Mouse (Mus musculus): ENCODE measurements around the gene Sc5d. TPM values are rescaled to one million over a fixed set of nuclear protein-coding genes. Genes with fewer than 3 reads are reported as not detected.

Gene Sc5d
- total RNA-seq, 2 experiments from 2014 or later = 21.0 to 22.9 TPM

DNA sequence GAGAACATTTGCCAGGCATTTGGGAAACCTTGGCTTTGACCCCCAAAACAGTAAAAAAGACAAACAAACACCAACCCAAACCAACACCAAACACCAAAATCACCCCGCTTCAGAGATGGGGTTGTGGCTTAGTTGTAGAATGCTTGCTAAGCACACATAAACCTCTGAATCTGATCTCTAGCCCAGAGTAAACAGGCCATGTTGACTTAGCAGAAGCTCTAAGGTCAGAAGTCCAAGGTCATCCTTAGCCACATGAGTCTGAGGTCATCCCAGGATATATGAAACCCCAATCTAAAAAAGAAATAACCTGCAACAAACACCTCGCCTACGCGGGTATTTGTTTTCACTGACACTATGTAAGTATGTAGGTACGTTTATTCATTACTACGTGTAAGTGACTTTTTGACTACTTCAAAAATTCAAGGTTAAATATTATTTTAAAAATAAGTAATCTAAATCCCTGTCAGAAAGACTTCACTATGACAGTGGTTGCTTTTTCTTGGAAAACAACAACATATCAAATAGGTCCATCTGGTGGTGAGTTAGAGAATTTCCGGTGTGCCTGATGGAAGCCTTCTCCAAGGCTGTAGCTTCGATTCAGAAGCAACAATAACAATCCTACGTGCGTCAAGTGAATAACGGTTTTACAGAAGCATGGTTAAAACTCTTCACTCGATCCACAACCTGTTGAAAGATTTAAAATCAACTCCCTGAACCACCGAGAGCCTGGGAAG is 11.1 kb upstream of the Sc5d start:
- no peak for DNase-seq
- Histone ChIP-seq H3K27ac (no peak overlapping the region), H3K4me3 (no peak overlapping the region)
- TF ChIP-seq CTCF (IDR thresholded peaks at IDR 0.05) = peak; percentile 61
- intact Hi-C loops (cut with DNase I) = no loop called here

DNA sequence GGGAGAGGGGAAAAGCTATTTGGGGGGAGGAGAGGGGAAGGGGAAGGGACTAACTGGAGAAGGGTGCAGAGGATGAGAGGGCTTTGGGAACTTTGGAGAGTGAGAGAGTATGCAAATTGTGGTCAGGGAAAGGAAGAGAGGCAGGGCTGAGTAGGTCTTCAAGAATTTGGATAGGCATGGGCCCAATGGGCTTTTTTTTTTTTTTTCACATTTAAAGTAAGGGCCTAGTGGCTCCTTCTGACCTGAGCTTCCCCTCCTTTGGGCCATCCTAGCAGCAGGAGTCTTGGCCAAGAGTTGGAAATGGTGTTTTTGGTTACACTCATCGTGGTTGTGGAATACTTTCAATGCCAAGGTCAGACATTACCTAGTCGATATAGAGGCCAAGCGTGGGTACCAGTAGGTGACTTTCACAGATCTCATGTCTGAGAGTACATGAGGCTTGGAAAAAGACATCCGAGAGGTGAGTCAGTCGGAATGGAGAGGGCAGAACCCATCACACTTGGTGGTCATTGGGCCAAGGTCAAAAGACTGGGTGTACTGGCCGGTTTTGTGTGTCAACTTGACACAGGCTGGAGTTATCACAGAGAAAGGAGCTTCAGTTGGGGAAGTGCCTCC is 9.7 kb upstream of the Sc5d start:
- Histone ChIP-seq H3K4me3 (no peak overlapping the region), H3K27ac (no peak overlapping the region)
- intact Hi-C loops (cut with DNase I) = no loop called here
- DNase-seq = no peak
- no peak for TF ChIP-seq CTCF (IDR thresholded peaks at IDR 0.05)

DNA sequence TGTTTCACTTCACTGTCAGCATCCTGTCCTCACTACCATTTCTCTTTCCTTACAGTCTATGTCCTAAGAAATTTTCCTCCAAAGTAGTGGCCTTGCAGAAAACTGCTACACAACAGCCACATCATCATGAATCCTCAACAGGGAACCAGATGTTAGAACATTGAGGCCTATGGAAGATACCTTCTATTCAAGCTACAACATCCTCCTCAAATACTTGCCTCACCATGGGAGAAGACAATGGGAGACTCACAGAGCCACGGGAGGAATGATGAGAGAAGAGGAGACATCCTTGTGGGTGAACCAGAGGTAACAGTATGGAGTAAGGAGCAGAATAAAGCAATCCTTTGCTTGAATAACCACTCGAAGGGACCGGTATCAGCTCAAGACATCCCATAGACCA is 9.1 kb upstream of the Sc5d start:
- H3K27ac ChIP-seq = peak overlapping the region; percentile 16; the same call in 1 of the 2 replicates
- no peak for DNase-seq
- intact Hi-C loops (cut with DNase I) = no loop called here
- no peak for TF ChIP-seq CTCF (IDR thresholded peaks at IDR 0.05)
- H3K4me3 ChIP-seq = no peak overlapping the region

DNA sequence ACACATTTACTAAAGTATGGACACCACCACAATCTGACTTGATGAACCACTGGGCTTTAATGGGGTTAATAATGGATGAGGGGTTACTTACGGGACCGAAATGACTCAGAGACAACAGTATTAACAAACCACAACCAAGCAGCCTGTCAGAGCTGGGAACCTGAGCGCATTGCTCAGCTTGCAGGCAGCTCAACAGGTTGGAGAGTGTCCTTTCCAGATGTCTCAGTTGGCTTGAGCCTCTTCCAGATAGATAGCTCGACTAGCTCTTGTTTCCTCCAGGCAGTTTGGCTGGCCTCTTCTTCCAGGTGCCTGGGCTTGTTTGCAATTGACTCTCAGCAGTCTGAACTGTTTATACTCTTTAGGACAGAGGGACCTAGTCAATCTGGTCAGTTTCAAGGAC is 8.6 kb upstream of the Sc5d start:
- intact Hi-C loops (cut with DNase I) = no loop called here
- TF ChIP-seq CTCF (IDR thresholded peaks at IDR 0.05) = no peak
- peak overlapping the region; percentile 16; the same call in 1 of the 2 replicates for H3K27ac ChIP-seq
- H3K4me3 ChIP-seq = no peak overlapping the region
- peak; percentile 37 for DNase-seq

DNA sequence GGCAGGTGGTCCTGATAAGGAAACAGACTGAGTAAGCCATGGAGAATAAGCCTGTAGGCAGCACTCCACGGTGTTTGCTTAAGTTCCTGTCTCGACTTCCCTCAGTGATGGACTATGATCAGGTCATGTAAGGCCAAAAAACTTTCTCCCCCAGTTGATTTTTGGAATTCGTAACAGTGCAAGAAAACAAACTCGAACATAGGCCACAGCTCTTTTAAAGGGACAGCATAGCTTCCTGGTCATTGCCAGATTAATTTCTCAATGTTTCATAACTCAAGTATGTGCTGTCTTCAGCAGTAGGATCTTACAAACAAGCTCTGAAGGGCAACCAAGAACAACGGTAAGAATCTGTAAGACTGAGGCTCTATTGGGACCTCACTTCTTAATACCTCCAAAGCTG is 7.4 kb upstream of the Sc5d start:
- DNase-seq = no peak
- intact Hi-C loops (cut with DNase I) = no loop called here
- no peak for TF ChIP-seq CTCF (IDR thresholded peaks at IDR 0.05)
- peak overlapping the region; percentile 65; the same call in 1 of the 2 replicates for H3K27ac ChIP-seq
- no peak overlapping the region for H3K4me3 ChIP-seq

DNA sequence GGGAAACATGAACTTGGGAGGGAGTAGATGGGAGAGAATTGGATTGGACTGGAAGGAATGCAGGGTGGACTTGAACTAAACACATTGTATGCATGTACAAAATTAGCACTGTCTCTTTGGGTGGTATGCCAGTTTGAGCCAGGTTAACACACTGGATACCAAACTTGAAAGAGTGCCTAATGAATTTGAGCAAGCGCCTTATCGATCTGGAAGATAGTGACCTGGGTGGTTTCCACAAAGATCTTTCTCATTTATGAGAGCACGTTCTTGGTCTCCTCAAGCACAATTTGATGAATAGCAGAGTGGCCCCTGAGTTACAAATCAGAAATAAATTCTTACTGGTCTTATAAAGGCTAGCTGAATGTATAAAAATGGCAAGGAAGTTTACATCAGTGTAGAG is 6.6 kb upstream of the Sc5d start:
- H3K4me3 ChIP-seq = no peak overlapping the region
- TF ChIP-seq CTCF (IDR thresholded peaks at IDR 0.05) = no peak
- intact Hi-C loops (cut with DNase I) = no loop called here
- H3K27ac ChIP-seq = no peak overlapping the region
- no peak for DNase-seq

DNA sequence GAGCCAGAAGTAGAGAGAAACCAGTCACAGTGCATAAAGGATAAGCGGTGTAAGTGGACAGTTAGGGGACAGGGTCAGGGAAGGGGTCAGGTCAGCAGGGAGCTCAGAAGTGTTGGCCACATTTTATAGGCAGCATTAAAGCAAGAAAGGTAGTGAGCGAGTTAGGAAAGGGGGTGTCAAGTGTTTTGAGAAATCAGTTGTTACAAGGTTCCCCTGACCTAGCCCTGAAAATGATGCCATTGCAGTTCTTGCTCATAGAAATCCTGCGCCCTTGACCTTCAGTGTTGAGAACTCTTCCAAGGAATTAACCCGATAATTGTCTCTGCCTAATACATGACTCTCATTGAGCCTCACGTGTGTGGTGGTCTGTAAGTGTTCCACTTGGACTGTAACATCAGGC is 6.0 kb upstream of the Sc5d start:
- DNase-seq = no peak
- Histone ChIP-seq H3K4me3 (no peak overlapping the region), H3K27ac (no peak overlapping the region)
- intact Hi-C loops (cut with DNase I) = no loop called here
- no peak for TF ChIP-seq CTCF (IDR thresholded peaks at IDR 0.05)

DNA sequence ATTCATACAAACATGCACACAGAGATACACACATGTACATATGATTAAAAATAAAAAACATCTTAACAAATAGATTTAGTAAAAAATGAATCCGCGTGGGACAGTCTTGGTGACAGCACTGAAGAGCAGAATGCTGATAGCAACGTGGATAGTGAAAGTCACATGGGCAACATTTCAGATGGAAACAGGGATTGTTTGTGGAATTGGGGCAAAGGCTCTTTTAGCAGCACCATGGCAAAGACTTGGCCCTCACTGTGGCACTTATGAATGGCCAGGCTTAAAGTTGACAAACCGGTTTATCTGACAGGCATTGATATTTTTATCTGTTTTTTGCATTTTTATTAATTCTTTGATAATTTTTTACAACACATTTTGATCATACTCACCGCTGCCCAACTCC is 4.3 kb upstream of the Sc5d start:
- no peak overlapping the region for H3K27ac ChIP-seq
- no peak for DNase-seq
- no peak overlapping the region for H3K4me3 ChIP-seq
- intact Hi-C loops (cut with DNase I) = no loop called here
- no peak for TF ChIP-seq CTCF (IDR thresholded peaks at IDR 0.05)

DNA sequence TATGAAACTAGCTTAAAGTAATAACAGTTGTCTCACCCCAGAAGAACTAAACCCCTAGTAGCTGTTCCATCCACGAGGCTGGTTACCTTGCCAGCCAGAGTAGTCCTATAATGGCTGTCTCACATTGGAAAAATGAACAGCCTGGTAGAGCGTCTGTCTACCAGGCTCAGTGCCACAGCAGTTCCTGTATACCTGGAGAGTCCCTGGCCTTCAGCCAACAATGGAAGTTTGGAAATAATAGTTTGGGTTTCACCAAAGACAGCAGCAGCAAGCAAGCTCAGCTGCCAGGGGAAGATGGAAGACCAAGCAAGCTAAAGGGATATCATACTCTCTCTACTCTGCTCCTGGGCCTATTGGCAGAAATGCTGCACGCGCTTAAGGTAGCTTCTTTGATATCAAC is 1.3 kb upstream of the Sc5d start:
- intact Hi-C loops (cut with DNase I) = no loop called here
- H3K27ac ChIP-seq = no peak overlapping the region
- no peak overlapping the region for H3K4me3 ChIP-seq
- DNase-seq = no peak
- TF ChIP-seq CTCF (IDR thresholded peaks at IDR 0.05) = no peak

DNA sequence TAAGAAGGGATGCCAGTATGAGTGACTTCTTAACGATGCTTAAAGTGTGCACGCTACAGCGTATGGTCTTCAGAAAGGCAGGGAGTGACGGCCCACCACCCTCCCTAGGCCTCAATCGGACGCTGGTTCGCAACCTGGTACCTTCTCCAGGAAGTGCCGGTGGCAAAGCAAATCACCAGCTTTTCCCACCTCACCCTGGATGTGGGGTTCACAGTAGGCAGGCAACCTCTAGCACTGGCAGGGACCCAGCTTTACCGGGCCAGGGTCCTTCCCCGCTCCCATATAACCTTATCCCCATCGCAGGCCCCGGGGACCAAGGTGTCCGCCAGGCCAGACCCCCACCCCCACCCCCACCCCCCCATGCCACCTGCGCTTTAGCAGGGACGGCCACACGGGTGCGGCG is 346 bp downstream of the Sc5d start:
- peak overlapping the region; percentile 91 for H3K27ac ChIP-seq
- intact Hi-C loops (cut with DNase I) = no loop called here
- TF ChIP-seq CTCF (IDR thresholded peaks at IDR 0.05) = no peak
- DNase-seq = no peak
- peak overlapping the region; percentile 81 for H3K4me3 ChIP-seq

DNA sequence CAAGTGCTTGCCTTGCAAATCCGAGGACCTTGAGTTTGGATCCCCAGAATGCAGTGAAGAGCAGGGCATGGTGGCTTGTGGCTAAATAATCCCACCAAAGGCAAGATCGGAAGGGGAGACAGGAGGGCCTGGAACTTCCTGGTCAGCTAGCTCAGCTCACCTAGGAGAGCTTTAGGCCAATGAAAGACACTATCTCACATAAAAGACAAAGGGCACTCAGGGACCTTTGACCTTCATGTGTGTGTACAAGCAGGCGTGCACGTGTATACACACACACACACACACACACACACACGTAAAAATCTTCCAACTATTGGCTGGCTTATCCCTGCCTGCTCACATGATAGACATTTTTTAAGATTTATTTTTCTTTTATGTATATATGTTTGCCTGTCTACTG is 3.6 kb downstream of the Sc5d start:
- DNase-seq = no peak
- no peak overlapping the region for H3K27ac ChIP-seq
- H3K4me3 ChIP-seq = no peak overlapping the region
- intact Hi-C loops (cut with DNase I) = no loop called here
- TF ChIP-seq CTCF (IDR thresholded peaks at IDR 0.05) = no peak

DNA sequence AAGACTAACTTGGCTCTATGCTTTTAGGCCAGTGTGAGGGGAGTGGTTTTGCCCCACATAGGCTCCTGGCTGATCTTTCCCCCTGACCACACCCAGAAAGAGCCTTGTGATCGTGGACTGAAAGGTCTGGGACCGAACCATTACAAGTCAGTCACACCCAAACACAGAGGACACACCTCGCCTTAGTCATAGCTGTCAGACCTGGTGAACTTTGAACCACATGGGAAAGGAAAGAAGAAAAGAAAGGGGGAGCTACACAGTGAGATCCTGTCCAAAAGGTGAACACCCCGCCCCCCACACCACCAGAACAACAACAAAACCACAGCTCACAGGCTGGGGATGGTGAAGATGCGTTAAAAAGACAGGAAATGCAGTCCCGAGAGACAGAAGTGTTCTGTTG is 14.9 kb downstream of the Sc5d start:
- intact Hi-C loops (cut with DNase I) = no loop called here
- H3K27ac ChIP-seq = no peak overlapping the region
- no peak for DNase-seq
- H3K4me3 ChIP-seq = no peak overlapping the region
- no peak for TF ChIP-seq CTCF (IDR thresholded peaks at IDR 0.05)

DNA sequence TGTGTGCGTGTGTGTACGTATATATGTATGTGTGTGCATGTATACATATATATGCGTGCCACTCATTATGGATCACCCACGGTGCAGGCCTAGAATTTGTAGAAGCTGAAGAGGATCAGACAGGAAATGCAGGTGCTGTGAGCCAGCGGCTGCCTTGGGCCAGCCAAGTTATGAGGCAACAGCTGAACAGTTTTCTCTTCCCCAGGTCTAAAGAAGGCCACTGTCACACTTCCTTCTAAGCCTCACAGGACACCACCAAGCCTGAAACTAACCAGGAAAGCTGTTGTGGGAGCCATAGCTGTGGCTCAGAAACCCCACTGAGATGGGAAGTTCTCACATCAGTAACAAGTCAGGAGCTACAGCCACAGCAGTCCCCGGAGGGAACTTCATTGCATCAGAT is 17.4 kb downstream of the Sc5d start:
- intact Hi-C loops (cut with DNase I) = no loop called here
- DNase-seq = peak; percentile 25
- H3K4me3 ChIP-seq = no peak overlapping the region
- no peak for TF ChIP-seq CTCF (IDR thresholded peaks at IDR 0.05)
- no peak overlapping the region for H3K27ac ChIP-seq

DNA sequence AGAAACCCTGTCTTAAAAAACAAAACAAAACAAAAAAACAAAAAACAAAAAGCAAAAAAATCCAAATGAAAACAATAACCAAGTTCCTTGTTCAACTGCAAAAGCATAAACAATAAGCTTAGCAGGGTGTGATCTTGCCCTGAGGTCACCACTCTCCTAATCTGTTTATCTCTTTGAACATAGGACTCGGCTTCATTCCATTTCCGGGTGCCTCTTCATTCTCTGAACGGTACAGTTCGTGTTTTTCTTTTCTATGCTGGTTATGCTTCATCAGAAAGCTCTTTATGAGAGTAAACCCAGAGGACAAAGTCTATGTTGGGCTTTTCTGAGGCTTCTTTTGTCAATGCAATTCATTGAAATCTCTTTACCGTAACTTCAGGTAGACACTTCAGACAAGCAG is 19.9 kb downstream of the Sc5d start:
- DNase-seq = no peak
- intact Hi-C loops (cut with DNase I) = no loop called here
- no peak for TF ChIP-seq CTCF (IDR thresholded peaks at IDR 0.05)
- Histone ChIP-seq H3K4me3 (no peak overlapping the region), H3K27ac (no peak overlapping the region)
